Mouse (Mus musculus): ENCODE data around the gene Plcg2. TPM values are rescaled to one million over a fixed set of nuclear protein-coding genes. Genes with fewer than 3 reads are reported as not detected.

The Plcg2 gene
- polyA plus RNA-seq, 1 experiment from 2014 or later, result 7.2 TPM

- ATAC-seq (ENCODE audit: extremely low read depth, insufficient number of reproducible peaks, low FRiP score, low TSS enrichment), result no peak
- Histone ChIP-seq H3K27ac (replicated peaks) (no peak overlapping the region), H3K36me3 (no peaks in the 10 kb centered on the region), H3K4me3 (no peak overlapping the region), H3K9ac (no peak overlapping the region), H3K4me2 (no peak overlapping the region), H3K27me3 (replicated peaks) (no peaks in the 10 kb centered on the region), H3K9me3 (peaks cover 11% of the 10 kb centered on the region; the same call in 1 of the 2 replicates), H3K4me1 (no peaks in the 10 kb centered on the region)
- 87% methylated on average over 9 of the region's 9 CpGs for whole genome bisulfite sequencing
Observed at GRCm38 (mm10) chr8:117639631-117640030, 141.5 kb downstream of the Plcg2 start.

- no peak for ATAC-seq (ENCODE audit: extremely low read depth, insufficient number of reproducible peaks, low FRiP score, low TSS enrichment)
Observed at GRCm38 (mm10) chr8:117645486-117645885, 147.4 kb downstream of the Plcg2 start.

GRCm38 (mm10) chr8:117646020-117646419 is 147.9 kb downstream of the Plcg2 start:
- Histone ChIP-seq H3K36me3 (no peaks in the 10 kb centered on the region), H3K27me3 (replicated peaks) (no peaks in the 10 kb centered on the region; the same call in 1 of the 2 replicates), H3K27ac (replicated peaks) (no peak overlapping the region), H3K4me1 (no peaks in the 10 kb centered on the region), H3K9ac (no peak overlapping the region), H3K4me2 (no peak overlapping the region), H3K9me3 (peaks cover 6% of the 10 kb centered on the region; the same call in 1 of the 2 replicates), H3K4me3 (no peak overlapping the region)
- WGBS, result 42% methylated on average over 2 of the region's 2 CpGs
- ATAC-seq (ENCODE audit: extremely low read depth, insufficient number of reproducible peaks, low FRiP score, low TSS enrichment), result no peak

More at GRCm38 (mm10) chr8:117645486-117645885, 147.4 kb downstream of the Plcg2 start:
- Histone ChIP-seq H3K4me1 (no peaks in the 10 kb centered on the region), H3K36me3 (no peaks in the 10 kb centered on the region), H3K4me2 (no peak overlapping the region), H3K9ac (no peak overlapping the region), H3K9me3 (peaks cover 6% of the 10 kb centered on the region; the same call in 1 of the 2 replicates), H3K27me3 (replicated peaks) (no peaks in the 10 kb centered on the region; the same call in 1 of the 2 replicates), H3K4me3 (no peak overlapping the region), H3K27ac (replicated peaks) (no peak overlapping the region)
- 46% methylated on average over 5 of the region's 5 CpGs for WGBS

GRCm38 (mm10) chr8:117646440-117646839 is 148.3 kb downstream of the Plcg2 start:
- Histone ChIP-seq H3K4me3 (no peak overlapping the region), H3K4me2 (no peak overlapping the region), H3K9me3 (peaks cover 6% of the 10 kb centered on the region; the same call in 1 of the 2 replicates), H3K4me1 (no peaks in the 10 kb centered on the region), H3K36me3 (no peaks in the 10 kb centered on the region), H3K27me3 (replicated peaks) (no peaks in the 10 kb centered on the region; the same call in 1 of the 2 replicates), H3K27ac (replicated peaks) (no peak overlapping the region), H3K9ac (no peak overlapping the region)
- 49% methylated on average over 5 of the region's 5 CpGs for WGBS
- ATAC-seq (ENCODE audit: extremely low read depth, insufficient number of reproducible peaks, low FRiP score, low TSS enrichment), result no peak

- Histone ChIP-seq H3K36me3 (no peaks in the 10 kb centered on the region), H3K27ac (replicated peaks) (no peak overlapping the region), H3K4me1 (no peaks in the 10 kb centered on the region), H3K4me2 (no peak overlapping the region), H3K9ac (no peak overlapping the region), H3K9me3 (peaks cover 6% of the 10 kb centered on the region; the same call in 1 of the 2 replicates), H3K4me3 (no peak overlapping the region), H3K27me3 (replicated peaks) (no peaks in the 10 kb centered on the region)
- no peak for ATAC-seq (ENCODE audit: extremely low read depth, insufficient number of reproducible peaks, low FRiP score, low TSS enrichment)
- 100% methylated on average over 1 of the region's 1 CpGs for WGBS
Observed at GRCm38 (mm10) chr8:117652318-117652717, 154.2 kb downstream of the Plcg2 start.

GRCm38 (mm10) chr8:117658990-117659389 is 160.9 kb downstream of the Plcg2 start:
- Histone ChIP-seq H3K4me1 (peaks cover 13% of the 10 kb centered on the region), H3K36me3 (no peaks in the 10 kb centered on the region), H3K9ac (no peak overlapping the region), H3K9me3 (no peaks in the 10 kb centered on the region), H3K27ac (replicated peaks) (no peak overlapping the region), H3K4me2 (no peak overlapping the region), H3K27me3 (replicated peaks) (no peaks in the 10 kb centered on the region), H3K4me3 (no peak overlapping the region)
- ATAC-seq (ENCODE audit: extremely low read depth, insufficient number of reproducible peaks, low FRiP score, low TSS enrichment), result no peak
- WGBS, result 65% methylated on average over 7 of the region's 7 CpGs

- WGBS, result 21% methylated on average over 11 of the region's 11 CpGs
- Histone ChIP-seq H3K9me3 (no peaks in the 10 kb centered on the region), H3K27me3 (replicated peaks) (no peaks in the 10 kb centered on the region), H3K27ac (replicated peaks) (no peak overlapping the region), H3K4me2 (peak overlapping the region; percentile 28), H3K4me1 (peaks cover 13% of the 10 kb centered on the region), H3K36me3 (no peaks in the 10 kb centered on the region), H3K9ac (no peak overlapping the region), H3K4me3 (no peak overlapping the region)
- ATAC-seq (ENCODE audit: extremely low read depth, insufficient number of reproducible peaks, low FRiP score, low TSS enrichment), result no peak
Observed at GRCm38 (mm10) chr8:117660358-117661031, 162.4 kb downstream of the Plcg2 start.

- WGBS, result 66% methylated on average over 13 of the region's 13 CpGs
- H3K9me3 ChIP-seq, result no peaks in the 10 kb centered on the region
- ATAC-seq (ENCODE audit: extremely low read depth, insufficient number of reproducible peaks, low FRiP score, low TSS enrichment), result no peak
- H3K4me1 ChIP-seq, result no peaks in the 10 kb centered on the region
- no peaks in the 10 kb centered on the region for H3K36me3 ChIP-seq
- H3K4me2 ChIP-seq, result no peak overlapping the region
- H3K27me3 ChIP-seq (replicated peaks), result peaks cover 34% of the 10 kb centered on the region
- H3K9ac ChIP-seq, result no peak overlapping the region
- no peak overlapping the region for H3K4me3 ChIP-seq
- no peak overlapping the region for H3K27ac ChIP-seq (replicated peaks)
Observed at GRCm38 (mm10) chr8:117667349-117668124, 169.4 kb downstream of the Plcg2 start.

GRCm38 (mm10) chr8:117670461-117670860 is 172.4 kb downstream of the Plcg2 start:
- Histone ChIP-seq H3K4me2 (no peak overlapping the region), H3K4me3 (no peak overlapping the region), H3K36me3 (no peaks in the 10 kb centered on the region), H3K4me1 (peaks cover 4% of the 10 kb centered on the region; the same call in 1 of the 2 replicates), H3K9me3 (no peaks in the 10 kb centered on the region), H3K27ac (replicated peaks) (no peak overlapping the region), H3K27me3 (replicated peaks) (peaks cover 34% of the 10 kb centered on the region), H3K9ac (no peak overlapping the region)
- no peak for ATAC-seq (ENCODE audit: extremely low read depth, insufficient number of reproducible peaks, low FRiP score, low TSS enrichment)
- 22% methylated on average over 11 of the region's 11 CpGs for WGBS

GRCm38 (mm10) chr8:117672558-117672957 is 174.5 kb downstream of the Plcg2 start:
- no peak overlapping the region for H3K4me3 ChIP-seq
- peaks cover 34% of the 10 kb centered on the region for H3K27me3 ChIP-seq (replicated peaks)
- no peak for ATAC-seq (ENCODE audit: extremely low read depth, insufficient number of reproducible peaks, low FRiP score, low TSS enrichment)
- no peaks in the 10 kb centered on the region for H3K36me3 ChIP-seq
- WGBS, result 76% methylated on average over 3 of the region's 3 CpGs
- peaks cover 4% of the 10 kb centered on the region; the same call in 1 of the 2 replicates for H3K4me1 ChIP-seq
- no peaks in the 10 kb centered on the region for H3K9me3 ChIP-seq
- H3K27ac ChIP-seq (replicated peaks), result no peak overlapping the region
- H3K4me2 ChIP-seq, result no peak overlapping the region
- H3K9ac ChIP-seq, result no peak overlapping the region

- H3K27me3 ChIP-seq (replicated peaks), result peaks cover 28% of the 10 kb centered on the region
- H3K4me2 ChIP-seq, result peak within 1 kb of the TSS; percentile 82
- H3K4me3 ChIP-seq, result peak within 1 kb of the TSS; percentile 69
- no peaks in the 10 kb centered on the region for H3K9me3 ChIP-seq
- no peaks in the 10 kb centered on the region for H3K36me3 ChIP-seq
- peak within 1 kb of the TSS; percentile 84 for H3K9ac ChIP-seq
- ATAC-seq (ENCODE audit: extremely low read depth, insufficient number of reproducible peaks, low FRiP score, low TSS enrichment), result no peak
- WGBS, result 12% methylated on average over 17 of the region's 17 CpGs
- peaks cover 4% of the 10 kb centered on the region; the same call in 1 of the 2 replicates for H3K4me1 ChIP-seq
- no peak within 1 kb of the TSS for H3K27ac ChIP-seq (replicated peaks)
Observed at GRCm38 (mm10) chr8:117673430-117673830, 175.3 kb downstream of the Plcg2 start, which contains the start of gene Sdr42e1. Sdr42e1 (minus strand) TSS chr8:117673689.
